Mouse (Mus musculus) hindbrain, embryonic 14.5 days (tissue): ENCODE data around the gene Timm8a1. TPM values are rescaled to one million over a fixed set of nuclear protein-coding genes. Genes with fewer than 3 reads are reported as not detected.

Experiments used
- polyA plus RNA-seq: library from polyadenylated mRNA; unstranded; fragments of >200 nt; fragmentation: Nextera tagmentation; extraction: Ambion mirVana; gene quantifications from 2 replicates; pipeline ENCODE4 v1.2.1, GENCODE M21; 2014

Gene Timm8a1
- polyA plus RNA-seq, 1 experiment from 2014 or later = 50.1 TPM

Other genes with a start within 250 kb of the Timm8a1 start
- gene Tmem35a, start 246.6 kb downstream of the Timm8a1 start, polyA plus RNA-seq = 94.8 and 109 TPM in 2 replicates
- 4.3 and 7.8 TPM in 2 replicates for gene Cenpi, start 233.8 kb downstream of the Timm8a1 start, polyA plus RNA-seq
- gene Drp2, start 137.3 kb downstream of the Timm8a1 start, polyA plus RNA-seq = 20.7 and 24.2 TPM in 2 replicates
- gene Taf7l, start 65.4 kb downstream of the Timm8a1 start, polyA plus RNA-seq = 0.37 TPM in 1 of 2 replicates, not detected in the other
- gene Btk, start 41.7 kb upstream of the Timm8a1 start, polyA plus RNA-seq = 0.29 TPM in 1 of 2 replicates, not detected in the other
- 187 and 221 TPM in 2 replicates for gene Rpl36a, start 43.8 kb upstream of the Timm8a1 start, polyA plus RNA-seq
- 2.4 and 4.1 TPM in 2 replicates for gene Gla, start 59.3 kb upstream of the Timm8a1 start, polyA plus RNA-seq
- 90.2 and 102 TPM in 2 replicates for gene Hnrnph2, start 59.3 kb upstream of the Timm8a1 start, polyA plus RNA-seq
- 5.4 and 5.7 TPM in 2 replicates for gene Armcx4, start 144.7 kb upstream of the Timm8a1 start, polyA plus RNA-seq
- gene Armcx1, start 176.1 kb upstream of the Timm8a1 start, polyA plus RNA-seq = 71.9 and 81.9 TPM in 2 replicates
- gene Armcx6, start 209.6 kb upstream of the Timm8a1 start, polyA plus RNA-seq = 38.5 and 40.4 TPM in 2 replicates
- 84.8 and 102 TPM in 2 replicates for gene Armcx3, start 214.7 kb upstream of the Timm8a1 start, polyA plus RNA-seq